Mouse (Mus musculus) neural tube, embryonic 14.5 days (tissue): ENCODE measurements around the gene Gm8906. TPM values are rescaled to one million over a fixed set of nuclear protein-coding genes. Genes with fewer than 3 reads are reported as not detected.
"Not testable (repeated sequence)": the region's sequence is repeated elsewhere in the genome, so short reads cannot be mapped to it uniquely, and the experiment has no call there.

Source experiments
- ATAC-seq: fragments of 200-750 bp; cut with Nextera tagmentation; 2 replicates; pipeline ENCODE4 v1.8.0; 2017; ENCODE audit warnings: low read depth, mild to moderate bottlenecking, moderate TSS enrichment, moderate library complexity
- H3K27ac ChIP-seq: fragments of 300-500 bp; sonication (generic); 2 replicates; pipeline ENCODE4 v1.5.1; 2014; ENCODE audit warnings: low read depth, mild to moderate bottlenecking, control low read depth, low read length, moderate library complexity, mixed read lengths
- H3K27me3 ChIP-seq: fragments of 300-500 bp; sonication (generic); 2 replicates; pipeline ENCODE4 v1.6.1; 2014; ENCODE audit warnings: low read length; ENCODE audit not compliant: control insufficient read depth, insufficient read depth
- H3K36me3 ChIP-seq: fragments of 300-500 bp; sonication (generic); 2 replicates; pipeline ENCODE4 v1.6.1; 2014; ENCODE audit warnings: low read length, mixed read lengths; ENCODE audit not compliant: control insufficient read depth, insufficient read depth
- H3K4me1 ChIP-seq: fragments of 300-500 bp; sonication (generic); 2 replicates; pipeline ENCODE4 v1.6.1; 2014; ENCODE audit warnings: low read length; ENCODE audit not compliant: control insufficient read depth, insufficient read depth
- H3K4me2 ChIP-seq: fragments of 300-500 bp; sonication (generic); 2 replicates; pipeline ENCODE4 v1.6.1; 2014; ENCODE audit warnings: mild to moderate bottlenecking, low read depth, low read length, control low read depth
- H3K4me3 ChIP-seq: fragments of 300-500 bp; sonication (generic); 2 replicates; pipeline ENCODE4 v1.5.1; 2014; ENCODE audit warnings: low read depth, low read length, control low read depth, mixed read lengths
- H3K9ac ChIP-seq: fragments of 300-500 bp; sonication (generic); replicated peaks from 2 replicates; pipeline ENCODE4 v1.6.1; 2014; ENCODE audit warnings: low read depth, mild to moderate bottlenecking, control low read depth, low read length, mixed read lengths
- H3K9me3 ChIP-seq: fragments of 300-500 bp; sonication (generic); 2 replicates; pipeline ENCODE4 v1.6.1; 2016; ENCODE audit warnings: low read length; ENCODE audit not compliant: control insufficient read depth
- WGBS: fragments of 180-500 bp; shearing (Covaris S2); extraction: QIAGEN DNeasy Blood & Tissue Kit; methylation state at CpG from one replicate; pipeline ENCODE4 v1.1.7; 2014; 5-methylcytosine and 5-hydroxymethylcytosine counted together
- polyA plus RNA-seq: library from polyadenylated mRNA; unstranded; fragments of >200 nt; fragmentation: Nextera tagmentation; extraction: Ambion mirVana; gene quantifications from 2 replicates; pipeline ENCODE4 v1.2.1, GENCODE M21; 2014

Gene Gm8906
- polyA plus RNA-seq: not detected in 2 replicates

- H3K36me3 ChIP-seq, H3K27ac ChIP-seq, H3K4me1 ChIP-seq, ATAC-seq, H3K4me3 ChIP-seq, H3K9ac ChIP-seq, H3K4me2 ChIP-seq, H3K9me3 ChIP-seq, H3K27me3 ChIP-seq: not testable (repeated sequence)
- WGBS: 38% methylated on average over 2 of the region's 3 CpGs
These were observed at the start of gene Gm8906 for GRCm38 (mm10) chr5:11502385-11502784. Gene Gm8906 (plus strand): TSS chr5:11502685.

Other genes with a start within 250 kb of the Gm8906 start
- gene Gm8890, start 246.7 kb upstream of the Gm8906 start, polyA plus RNA-seq: 1.5 TPM in 1 of 2 replicates, not detected in the other
- gene Speer1, start 161.2 kb upstream of the Gm8906 start, polyA plus RNA-seq: not detected in 2 replicates
- gene Gm8897, start 86.3 kb upstream of the Gm8906 start, polyA plus RNA-seq: not detected in 2 replicates
- not detected in 2 replicates for gene Gm6460, start 92.2 kb downstream of the Gm8906 start, polyA plus RNA-seq
- gene Gm8922, start 179.3 kb downstream of the Gm8906 start, polyA plus RNA-seq: 0.63 TPM in 1 of 2 replicates, not detected in the other